Mouse (Mus musculus) hindbrain, postnatal 0 days (tissue): ENCODE measurements around the gene Cenpl. TPM values are rescaled to one million over a fixed set of nuclear protein-coding genes. Genes with fewer than 3 reads are reported as not detected.
A peak's percentile ranks its signal among the peaks of the same experiment; 100 is the strongest.

ENCODE experiments used
- ATAC-seq: fragments of 200-750 bp; cut with Nextera tagmentation; 2 replicates; pipeline ENCODE4 v1.8.0; 2017; ENCODE audit warnings: mild to moderate bottlenecking, moderate TSS enrichment, moderate library complexity
- DNase-seq: peaks from one replicate; pipeline ENCODE4 v3.0.0-alpha.2; 2015; ENCODE audit warnings: low spot score
- H3K27ac ChIP-seq: fragments of 300-500 bp; sonication (generic); 2 replicates; pipeline ENCODE4 v1.5.1; 2014; ENCODE audit warnings: mild to moderate bottlenecking
- H3K27me3 ChIP-seq: fragments of 300-500 bp; sonication (generic); 2 replicates; pipeline ENCODE4 v1.6.1; 2014; ENCODE audit warnings: low read length, mixed read lengths; ENCODE audit not compliant: insufficient read depth
- H3K36me3 ChIP-seq: fragments of 300-500 bp; sonication (generic); 2 replicates; pipeline ENCODE4 v1.6.1; 2014; ENCODE audit warnings: low read length, mixed read lengths; ENCODE audit not compliant: insufficient read depth
- H3K4me1 ChIP-seq: fragments of 300-500 bp; sonication (generic); 2 replicates; pipeline ENCODE4 v1.6.1; 2014; ENCODE audit warnings: antibody characterized with exemption, low read length, mixed read lengths; ENCODE audit not compliant: insufficient read depth
- H3K4me2 ChIP-seq: fragments of 300-500 bp; sonication (generic); 2 replicates; pipeline ENCODE4 v1.6.1; 2014; ENCODE audit warnings: low read depth, mild to moderate bottlenecking, low read length, moderate library complexity, mixed read lengths
- H3K4me3 ChIP-seq: fragments of 300-500 bp; sonication (generic); 2 replicates; pipeline ENCODE4 v1.5.1; 2014; ENCODE audit warnings: low read length
- H3K9ac ChIP-seq: fragments of 300-500 bp; sonication (generic); replicated peaks from 2 replicates; pipeline ENCODE4 v1.6.1; 2014; ENCODE audit warnings: mild to moderate bottlenecking, low read length, moderate library complexity, mixed read lengths
- H3K9me3 ChIP-seq: fragments of 300-500 bp; sonication (generic); 2 replicates; pipeline ENCODE4 v1.6.1; 2016; ENCODE audit warnings: low read length, mixed read lengths
- CTCF ChIP-seq: IDR thresholded peaks from 2 replicates; pipeline ENCODE4 v1.5.1; 2016; ENCODE audit warnings: antibody characterized with exemption, control low read depth, low read depth
- WGBS: fragments of 180-500 bp; shearing (Covaris S2); extraction: QIAGEN DNeasy Blood & Tissue Kit; methylation state at CpG from one replicate; pipeline ENCODE4 v1.1.7; 2014; 5-methylcytosine and 5-hydroxymethylcytosine counted together
- polyA plus RNA-seq: library from polyadenylated mRNA; unstranded; fragments of >200 nt; fragmentation: Nextera tagmentation; extraction: Ambion mirVana; gene quantifications from 2 replicates; pipeline ENCODE4 v1.2.1, GENCODE M21; 2015
- total RNA-seq: library from RNA; depleted of rRNA; stranded (reverse); fragments of >200 nt; gene quantifications from 2 replicates; pipeline ENCODE4 v1.2.3, GENCODE M21; 2014

Gene Cenpl
- total and polyA plus RNA-seq, 2 experiments from 2014 or later: 1.0 to 7.5 TPM

- no peak overlapping the region for H3K4me3 ChIP-seq
- no peaks in the 10 kb centered on the region for H3K27me3 ChIP-seq
- DNase-seq (no peak), ATAC-seq (no peak)
- peaks cover 7% of the 10 kb centered on the region; the same call in 1 of the 2 replicates for H3K36me3 ChIP-seq
- no peaks in the 10 kb centered on the region for H3K9me3 ChIP-seq
- H3K4me2 ChIP-seq: no peak overlapping the region
- no peak for TF ChIP-seq CTCF
- H3K27ac ChIP-seq: no peak overlapping the region
- H3K4me1 ChIP-seq: peaks cover 13% of the 10 kb centered on the region
- H3K9ac ChIP-seq: no peak overlapping the region
- WGBS: 91% methylated on average over 7 of the region's 7 CpGs
Observed at GRCm38 (mm10) chr1:161032345-161032744, 38.2 kb upstream of the Cenpl start.

GRCm38 (mm10) chr1:161033856-161034434, 36.6 kb upstream of the Cenpl start:
- peak overlapping the region; percentile 93 for H3K9ac ChIP-seq
- DNase-seq: no peak
- H3K4me1 ChIP-seq: peaks cover 18% of the 10 kb centered on the region
- WGBS: 2% methylated on average over 21 of the region's 21 CpGs
- H3K36me3 ChIP-seq: peaks cover 17% of the 10 kb centered on the region; the same call in 1 of the 2 replicates
- H3K4me2 ChIP-seq: peak overlapping the region; percentile 87
- TF ChIP-seq CTCF: no peak
- H3K9me3 ChIP-seq: no peaks in the 10 kb centered on the region
- ATAC-seq: no peak
- peak overlapping the region; percentile 93 for H3K27ac ChIP-seq
- no peaks in the 10 kb centered on the region for H3K27me3 ChIP-seq
- H3K4me3 ChIP-seq: peak overlapping the region; percentile 94

DNA sequence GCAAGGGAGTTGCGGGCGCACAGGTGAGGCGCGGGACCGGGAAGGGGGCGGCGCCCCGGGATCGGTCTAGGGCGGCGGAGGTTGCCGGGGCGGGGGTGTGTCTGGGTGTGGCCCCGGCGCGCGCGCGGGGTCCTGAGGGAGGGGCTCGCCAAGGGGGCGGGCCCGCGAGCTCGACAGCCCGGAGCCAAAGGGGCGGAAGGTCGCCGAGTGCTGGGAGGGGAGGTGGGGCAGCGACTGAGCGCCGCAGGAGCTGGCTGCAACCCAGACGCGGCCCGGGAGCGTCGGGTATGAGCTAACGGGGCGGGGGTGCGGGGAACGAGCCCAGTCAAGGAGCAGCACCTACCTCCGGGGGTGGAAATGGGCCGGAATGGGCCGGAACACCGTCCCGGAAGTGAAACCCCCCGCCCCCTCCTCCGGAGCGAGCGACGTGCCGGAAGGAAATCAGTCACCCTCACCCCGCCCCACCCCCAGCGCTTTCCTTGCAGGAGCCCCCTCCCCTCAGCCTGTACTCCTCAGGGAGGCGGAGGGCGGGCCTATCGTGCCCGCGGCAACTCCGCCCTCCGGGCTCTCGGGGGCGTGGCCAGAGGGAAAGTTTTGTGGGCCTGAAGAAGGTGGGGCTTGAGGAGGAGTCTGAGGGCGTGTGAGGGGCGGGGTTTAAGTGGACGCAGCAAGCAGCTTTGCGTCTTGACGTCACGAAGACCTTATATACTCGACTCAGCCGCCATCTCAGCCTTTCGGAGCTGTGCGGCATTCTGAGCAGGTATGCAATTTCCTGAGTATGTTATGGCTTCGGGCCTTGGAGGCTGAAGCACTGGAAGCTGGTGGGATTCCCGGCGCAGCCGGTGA, 35.9 kb upstream of the Cenpl start, which contains the start of gene Zbtb37:
TSS of gene Zbtb37 (minus strand) at position 415 of the 846 bp plus-strand sequence.
- peak within 1 kb of the TSS; percentile 87 for H3K4me2 ChIP-seq
- no peaks in the 10 kb centered on the region for H3K9me3 ChIP-seq
- no peak for TF ChIP-seq CTCF
- peak; percentile 98 for ATAC-seq
- H3K36me3 ChIP-seq: peaks cover 20% of the 10 kb centered on the region; the same call in 1 of the 2 replicates
- peak within 1 kb of the TSS; percentile 94 for H3K4me3 ChIP-seq
- H3K4me1 ChIP-seq: peaks cover 18% of the 10 kb centered on the region
- peak; percentile 99 for DNase-seq
- peak within 1 kb of the TSS; percentile 93 for H3K9ac ChIP-seq
- peak within 1 kb of the TSS; percentile 93 for H3K27ac ChIP-seq
- WGBS: 1% methylated on average over 62 of the region's 76 CpGs
- H3K27me3 ChIP-seq: no peaks in the 10 kb centered on the region

- WGBS: under 1% methylated on average over 14 of the region's 14 CpGs
- Histone ChIP-seq H3K4me2 (peak overlapping the region; percentile 84), H3K36me3 (peaks cover 20% of the 10 kb centered on the region; the same call in 1 of the 2 replicates), H3K27ac (peak overlapping the region; percentile 93), H3K27me3 (no peaks in the 10 kb centered on the region), H3K9me3 (no peaks in the 10 kb centered on the region), H3K4me3 (peak overlapping the region; percentile 94), H3K4me1 (peaks cover 18% of the 10 kb centered on the region), H3K9ac (peak overlapping the region; percentile 93)
- no peak for TF ChIP-seq CTCF
- DNase-seq (peak; percentile 73), ATAC-seq (peak; percentile 53)
Observed at GRCm38 (mm10) chr1:161035281-161035785, 35.2 kb upstream of the Cenpl start.

DNA sequence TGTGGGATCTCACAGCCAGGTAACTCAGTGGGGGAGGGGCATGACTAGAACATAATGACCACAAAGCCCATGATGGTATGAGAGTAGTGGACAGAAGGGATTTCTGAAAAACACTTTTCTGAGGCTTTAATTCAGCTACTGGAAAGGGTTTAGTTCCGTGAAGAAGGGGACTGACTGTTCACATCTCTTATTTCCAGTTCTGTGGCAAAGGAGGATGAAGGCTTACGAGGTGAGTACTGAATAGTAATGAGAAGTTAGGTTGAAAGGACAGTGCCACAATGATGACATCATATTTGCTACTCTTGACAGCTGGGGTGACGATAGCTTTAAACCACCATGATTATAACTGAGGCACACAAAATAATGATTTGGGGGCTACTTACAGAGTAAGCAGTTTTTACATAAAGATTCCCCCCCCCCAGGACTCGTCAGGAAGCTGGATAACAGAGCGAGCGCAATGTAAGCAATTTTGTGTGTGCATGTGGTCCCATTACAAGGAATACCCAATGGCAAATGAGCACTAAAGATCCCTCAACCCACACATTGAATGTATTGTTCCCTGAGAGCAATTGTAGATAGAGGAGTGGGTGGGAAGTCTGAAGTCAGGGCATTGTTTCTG, 34.6 kb upstream of the Cenpl start:
- Histone ChIP-seq H3K4me1 (peaks cover 18% of the 10 kb centered on the region), H3K4me3 (peak overlapping the region; percentile 94), H3K36me3 (peaks cover 20% of the 10 kb centered on the region; the same call in 1 of the 2 replicates), H3K27ac (peak overlapping the region; percentile 93), H3K27me3 (no peaks in the 10 kb centered on the region), H3K4me2 (peak overlapping the region; percentile 84), H3K9ac (peak overlapping the region; percentile 93), H3K9me3 (no peaks in the 10 kb centered on the region)
- 2% methylated on average over 6 of the region's 6 CpGs for WGBS
- TF ChIP-seq CTCF: no peak
- peak; percentile 26 for DNase-seq
- ATAC-seq: no peak

GRCm38 (mm10) chr1:161036411-161036841, 34.1 kb upstream of the Cenpl start:
- peak overlapping the region; percentile 94 for H3K4me3 ChIP-seq
- TF ChIP-seq CTCF: no peak
- no peaks in the 10 kb centered on the region for H3K9me3 ChIP-seq
- H3K9ac ChIP-seq: peak overlapping the region; percentile 93
- WGBS: under 1% methylated on average over 5 of the region's 5 CpGs
- H3K4me1 ChIP-seq: peaks cover 18% of the 10 kb centered on the region
- DNase-seq (peak; percentile 40), ATAC-seq (no peak)
- H3K27me3 ChIP-seq: no peaks in the 10 kb centered on the region
- H3K36me3 ChIP-seq: peaks cover 20% of the 10 kb centered on the region; the same call in 1 of the 2 replicates
- peak overlapping the region; percentile 93 for H3K27ac ChIP-seq
- H3K4me2 ChIP-seq: peak overlapping the region; percentile 84
